Mouse (Mus musculus): Measurements from ENCODE around the gene Eya2.

The Eya2 gene

DNA sequence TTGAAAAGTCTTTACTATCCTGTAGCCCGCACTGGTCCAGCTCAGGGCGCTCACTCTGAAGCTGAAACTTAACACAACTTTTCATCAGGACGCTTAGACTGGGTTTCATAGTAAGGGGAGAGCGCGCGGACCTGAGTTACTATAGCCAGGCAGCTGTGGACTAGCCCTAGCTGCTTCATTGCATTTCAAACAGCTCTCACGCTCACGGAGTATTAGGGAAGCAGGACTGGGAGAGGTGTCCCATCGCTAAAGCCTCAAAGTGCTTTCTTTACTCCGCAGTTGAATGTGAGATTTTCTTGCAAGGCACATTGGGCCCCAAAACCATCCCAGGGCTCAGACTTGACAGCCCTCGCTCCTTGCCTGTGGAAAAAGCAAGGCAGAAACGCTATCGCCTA is 841 bp downstream of the Eya2 start:
- no peak for DNase-seq

GRCm38 (mm10) chr2:165596141-165596540 is 1.3 kb downstream of the Eya2 start:
- no peak for DNase-seq

- no peak for DNase-seq
Observed at GRCm38 (mm10) chr2:165597536-165597935, 2.7 kb downstream of the Eya2 start.

DNA sequence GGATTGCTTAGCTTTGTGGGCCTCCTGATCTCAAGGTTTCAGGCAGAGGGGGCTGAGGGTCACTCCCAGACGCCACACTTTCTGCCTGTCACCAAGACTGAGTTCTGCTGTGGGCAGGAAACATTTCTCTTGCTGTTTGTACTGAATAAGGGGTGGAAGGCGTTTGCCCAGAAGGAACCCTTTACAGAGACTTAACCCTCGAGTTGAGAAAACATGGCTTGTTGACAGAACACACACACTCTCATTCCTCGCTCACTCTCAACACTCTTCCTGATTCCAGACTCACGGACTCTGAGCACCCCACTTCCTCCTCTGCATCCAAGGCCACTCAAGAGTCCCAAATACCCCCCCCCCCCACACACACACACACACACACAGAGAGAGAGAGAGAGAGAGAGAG is 3.3 kb downstream of the Eya2 start:
- DNase-seq = no peak

GRCm38 (mm10) chr2:165599566-165599965 is 4.7 kb downstream of the Eya2 start:
- no peak for DNase-seq

- DNase-seq = no peak
Observed at GRCm38 (mm10) chr2:165600926-165601325, 6.1 kb downstream of the Eya2 start.

DNA sequence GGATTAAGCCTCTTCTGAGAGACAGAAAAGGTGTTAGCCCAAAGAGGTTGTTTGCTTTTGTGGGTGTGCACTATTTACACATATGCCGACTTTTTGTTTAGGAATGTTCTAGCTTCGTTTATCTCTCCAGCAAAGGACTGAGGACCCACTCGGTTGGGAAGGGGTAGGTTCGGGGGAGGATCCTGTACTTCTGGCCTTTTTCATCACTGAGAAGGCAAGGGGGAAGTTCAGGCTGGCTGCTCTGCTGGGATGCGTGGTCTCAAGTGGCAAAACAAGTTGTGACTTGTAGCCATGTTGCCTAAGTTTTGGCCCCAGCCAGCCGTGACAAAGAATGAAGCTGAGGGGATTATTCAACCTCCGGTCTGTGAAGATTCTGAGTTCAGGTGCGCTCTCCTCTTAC is 6.8 kb downstream of the Eya2 start:
- DNase-seq = no peak

DNA sequence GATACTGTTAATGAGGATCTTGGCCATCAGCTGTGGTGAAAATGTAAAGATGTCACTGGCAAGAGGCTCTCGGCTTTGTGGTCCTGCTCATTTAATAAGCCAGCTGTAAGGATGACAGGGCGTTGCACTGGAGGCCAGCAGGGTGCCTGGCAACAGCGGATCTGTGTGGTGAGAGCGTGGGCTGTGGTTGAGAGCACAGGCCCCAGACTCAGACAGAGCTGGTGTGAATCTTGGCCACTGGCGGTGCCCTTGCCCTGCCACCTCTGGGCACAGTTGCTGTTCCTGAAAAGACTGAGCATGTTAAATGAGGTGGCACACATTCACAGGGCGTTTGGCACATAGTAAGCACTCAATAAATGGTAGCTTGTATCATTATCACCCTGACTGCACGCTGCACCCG is 8.9 kb downstream of the Eya2 start:
- no peak for DNase-seq

- DNase-seq = no peak
Observed at GRCm38 (mm10) chr2:165611551-165612253, 16.9 kb downstream of the Eya2 start.

DNA sequence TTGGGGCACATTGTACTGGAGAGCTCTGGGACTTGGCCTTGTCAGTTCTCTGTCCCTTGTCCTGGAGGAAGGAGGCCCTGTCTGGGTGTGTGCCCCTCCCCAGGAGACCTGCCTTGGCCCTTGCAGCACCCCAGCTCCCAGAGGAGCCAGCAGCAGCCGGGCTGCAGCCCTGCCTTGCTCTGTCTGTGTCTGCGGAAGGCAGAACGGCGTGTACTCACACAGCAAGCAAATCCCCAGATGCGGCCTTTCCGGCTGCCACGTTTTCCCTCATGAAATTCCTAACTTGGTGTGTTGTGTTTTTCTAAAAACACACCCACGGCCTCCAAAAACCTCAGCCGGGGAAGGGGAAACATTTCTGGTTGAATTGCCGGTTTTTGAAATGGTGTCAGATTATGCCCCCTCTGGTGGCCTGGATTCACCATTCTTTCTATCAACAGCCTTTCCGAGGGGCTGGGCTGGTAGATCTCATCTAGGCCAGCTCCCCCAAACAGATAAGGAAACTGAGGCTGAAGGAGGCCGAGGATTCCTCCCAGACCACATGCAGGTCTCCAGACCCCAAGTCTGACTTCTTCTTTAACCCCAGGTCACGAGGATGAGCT is 19.0 kb downstream of the Eya2 start:
- DNase-seq = no peak

DNA sequence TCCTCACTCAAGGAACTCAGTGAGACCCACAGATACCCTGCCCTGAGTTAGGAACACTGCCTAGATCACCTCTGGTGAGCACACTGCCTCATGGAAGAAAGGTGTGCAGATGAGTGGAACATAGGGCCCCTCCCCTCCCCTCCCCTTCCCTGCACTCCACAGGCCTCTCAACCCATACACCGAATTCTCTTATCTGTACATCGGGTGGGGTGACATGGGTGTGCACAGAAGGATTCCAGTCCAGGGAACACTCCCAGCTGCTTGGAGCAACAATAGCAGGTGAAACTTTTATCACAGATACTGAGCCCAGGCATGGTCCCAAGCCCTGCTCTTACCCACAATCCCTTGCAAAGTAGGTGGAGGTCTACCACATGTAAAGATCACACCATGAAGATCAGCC is 26.7 kb downstream of the Eya2 start:
- DNase-seq = no peak

DNA sequence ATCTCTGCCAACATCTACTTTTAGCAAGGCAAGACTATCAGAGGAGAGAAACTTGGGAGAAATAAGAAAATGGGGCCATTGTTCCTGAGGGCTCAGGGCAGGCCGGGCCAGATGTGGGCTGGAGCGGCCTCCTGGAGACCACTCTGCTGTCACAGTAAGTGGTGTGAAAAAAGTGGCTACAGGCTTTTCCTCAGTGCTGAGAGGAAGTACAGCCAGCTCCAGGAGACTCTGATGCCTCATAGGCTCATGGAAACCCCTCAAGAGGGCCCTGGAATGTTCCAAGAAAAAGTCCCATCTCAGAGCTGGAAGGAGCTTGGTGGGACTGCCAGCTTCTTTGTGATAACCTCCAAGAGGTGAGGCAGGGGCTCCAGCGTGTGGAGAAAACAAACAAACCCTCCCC is 27.8 kb downstream of the Eya2 start:
- no peak for DNase-seq

DNA sequence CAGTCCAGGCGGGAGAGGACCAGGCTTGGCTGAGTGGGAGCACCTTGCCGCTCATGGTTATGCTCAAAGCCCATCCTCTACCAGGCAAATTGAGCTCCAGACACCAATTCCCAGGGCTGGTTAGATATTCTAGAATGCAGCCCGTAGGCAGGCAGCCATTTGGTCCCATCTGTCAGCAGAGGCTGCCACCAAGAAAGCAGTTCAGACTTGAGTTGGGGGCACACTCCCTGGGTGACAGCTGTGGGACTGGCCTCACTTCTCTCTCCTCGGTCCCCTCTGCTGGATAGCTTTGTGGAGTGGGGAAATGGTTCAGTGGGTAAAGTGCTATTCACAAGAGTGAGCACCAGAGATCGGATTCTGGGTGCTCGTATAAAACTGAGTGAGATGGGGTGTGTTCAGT is 32.0 kb downstream of the Eya2 start:
- no peak for DNase-seq

DNA sequence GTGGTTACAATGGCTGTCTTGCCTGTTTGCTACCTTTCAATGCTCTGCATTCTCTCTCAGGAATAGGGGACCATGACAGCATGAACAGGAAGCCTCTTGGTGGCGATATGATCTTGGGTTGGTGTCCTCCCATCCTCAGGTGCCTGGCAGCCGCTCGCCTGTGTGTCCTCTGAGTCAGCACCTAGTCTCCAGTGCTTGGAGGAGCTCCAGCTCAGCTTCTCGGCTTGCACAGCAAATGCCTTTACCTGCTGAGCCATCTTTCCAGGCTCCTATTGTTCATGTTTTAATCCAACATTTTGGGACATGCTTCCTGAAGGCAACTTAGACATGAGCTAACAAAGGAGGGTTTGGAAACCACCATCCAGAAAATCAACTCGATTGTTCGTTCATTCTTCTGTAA is 33.1 kb downstream of the Eya2 start:
- no peak for DNase-seq

DNA sequence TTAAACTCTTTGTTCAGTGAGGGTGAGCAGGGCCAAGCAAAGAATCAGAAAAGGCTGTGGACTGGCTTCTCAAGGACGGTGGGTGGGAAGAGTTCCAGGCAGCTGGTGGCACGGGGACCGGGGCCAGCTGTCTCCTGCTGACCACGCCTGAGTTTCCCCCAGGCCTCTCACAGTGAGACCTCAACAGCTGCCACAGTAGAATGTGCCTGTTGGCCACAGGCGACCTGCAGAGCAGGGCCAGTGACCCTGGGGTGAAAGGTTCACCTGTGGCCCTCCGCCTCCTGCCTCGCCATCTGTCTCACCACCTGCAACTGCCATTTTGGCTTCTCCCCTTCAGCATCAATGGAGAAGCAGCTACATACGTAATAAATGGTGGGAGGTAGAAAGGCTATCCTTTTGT is 35.1 kb downstream of the Eya2 start:
- no peak for DNase-seq

DNA sequence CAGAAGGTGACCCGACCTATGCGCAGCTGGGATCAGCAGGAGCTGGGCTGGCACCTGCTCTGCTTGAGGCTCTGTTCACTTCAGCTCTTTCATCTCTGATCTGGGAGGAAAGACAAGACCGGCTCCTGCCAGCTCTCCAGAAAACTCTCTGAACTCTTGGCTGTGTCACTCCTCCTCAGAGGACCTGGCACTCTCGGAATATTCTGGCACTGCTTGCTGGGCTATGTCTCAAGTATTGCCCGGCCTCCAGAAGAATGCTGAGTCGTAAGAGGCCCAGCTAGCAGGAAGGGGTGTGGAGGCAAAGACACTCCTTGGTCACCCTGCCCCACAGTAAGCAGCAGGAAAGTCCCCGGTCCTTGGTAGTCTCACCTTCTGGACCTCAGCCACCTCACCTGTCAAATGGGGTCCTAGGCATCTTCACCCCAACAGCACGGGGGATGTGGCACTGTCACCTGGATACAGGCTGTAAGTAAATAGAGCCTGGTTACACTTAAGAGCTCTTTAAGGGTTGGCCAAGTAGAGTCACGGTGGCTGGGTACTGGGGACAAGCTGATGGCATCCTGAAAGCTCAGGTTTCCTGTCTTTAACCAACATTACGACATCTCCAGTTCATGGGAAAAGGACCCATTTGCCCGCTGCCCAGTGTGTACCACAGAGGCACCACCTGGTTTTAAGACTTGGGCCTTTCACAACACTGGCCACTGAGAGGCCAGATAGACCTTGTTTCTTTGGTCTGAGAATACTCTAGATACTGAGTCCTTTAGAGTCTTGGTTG is 38.4 kb downstream of the Eya2 start:
- DNase-seq = no peak

DNA sequence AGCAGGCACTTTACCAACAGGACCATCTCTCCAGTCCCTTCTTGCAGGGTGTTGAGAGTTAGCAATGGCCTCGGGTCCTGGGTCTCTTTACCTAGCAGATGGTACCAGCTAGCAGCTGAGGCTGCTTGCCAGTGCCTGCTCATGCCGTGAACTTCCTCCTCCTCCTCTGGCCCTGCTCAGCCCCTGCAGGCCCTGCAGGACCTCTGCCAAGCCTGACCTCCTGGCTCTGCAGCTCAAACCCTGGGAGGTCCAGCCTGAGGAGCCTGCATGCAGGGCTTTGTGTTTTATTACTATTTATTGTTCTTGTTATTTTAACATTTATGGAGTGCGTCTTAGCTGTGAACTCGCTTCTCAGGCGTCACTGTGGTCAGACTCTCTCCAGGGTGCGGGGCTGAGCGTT is 39.6 kb downstream of the Eya2 start:
- DNase-seq = no peak

- no peak for DNase-seq
Observed at GRCm38 (mm10) chr2:165639075-165639755, 44.4 kb downstream of the Eya2 start.

DNA sequence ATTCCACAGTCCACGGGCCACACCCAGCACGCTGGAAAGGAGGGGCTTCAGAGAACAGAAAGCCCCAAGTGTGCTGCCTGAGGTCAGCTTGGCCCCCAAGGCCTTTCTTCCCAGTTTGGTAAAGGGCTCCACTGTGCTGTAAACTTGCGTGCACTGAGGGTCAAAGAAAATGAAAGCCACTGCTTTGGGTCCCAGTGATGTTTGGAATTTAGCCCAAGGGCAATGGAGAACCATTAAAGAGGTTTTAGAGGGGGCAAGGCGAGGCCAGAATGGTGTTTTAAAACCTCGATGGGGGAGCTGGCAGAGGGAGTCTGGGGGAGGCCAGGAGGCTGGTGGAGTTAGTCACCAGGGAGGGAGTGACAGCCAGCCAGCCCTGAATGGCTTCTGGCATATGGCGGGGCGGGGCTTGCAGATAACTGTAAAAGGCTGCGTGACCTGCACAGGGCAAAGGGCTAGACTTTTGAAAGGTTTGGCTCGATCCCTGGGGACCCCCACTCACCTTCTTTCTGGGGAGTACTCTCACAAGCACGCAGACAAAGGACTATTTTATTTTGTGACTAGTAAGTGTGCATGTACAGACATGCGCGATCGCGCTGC is 47.2 kb downstream of the Eya2 start:
- DNase-seq = no peak

- no peak for DNase-seq
Observed at GRCm38 (mm10) chr2:165643596-165643995, 48.8 kb downstream of the Eya2 start.

- DNase-seq = no peak
Observed at GRCm38 (mm10) chr2:165644057-165644456, 49.2 kb downstream of the Eya2 start.

DNA sequence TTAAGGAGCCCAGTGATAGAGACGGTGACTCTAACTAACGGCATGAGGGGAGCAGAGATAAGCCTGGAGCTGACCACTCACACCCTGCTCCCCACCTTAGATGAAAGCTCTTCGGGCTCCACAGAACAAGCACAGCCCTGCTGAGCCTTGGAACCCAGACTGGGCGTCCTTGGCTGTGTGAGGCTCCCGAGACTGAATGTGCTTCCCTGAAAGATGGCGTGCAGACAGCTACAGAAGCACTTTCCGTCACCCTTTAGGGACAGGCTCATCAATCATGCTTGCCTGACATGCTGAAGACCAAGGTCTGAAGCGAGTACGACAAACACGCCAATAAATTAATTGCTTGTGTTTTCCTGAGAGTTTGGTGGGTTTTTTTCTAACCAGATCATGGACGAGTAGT is 56.2 kb downstream of the Eya2 start:
- no peak for DNase-seq

GRCm38 (mm10) chr2:165652281-165652680 is 57.4 kb downstream of the Eya2 start:
- no peak for DNase-seq
